Mouse (Mus musculus): ENCODE measurements around the gene Hypk. TPM values are rescaled to one million over a fixed set of nuclear protein-coding genes. Genes with fewer than 3 reads are reported as not detected.

Gene Hypk
- 10 to 100 TPM; 13.9 to 16.1 TPM for total RNA-seq (2021)

GRCm38 (mm10) chr2:121452990-121453389 is at the start of gene Hypk:
TSS of gene Hypk (plus strand) at chr2:121453290.
- DNase-seq (ENCODE audit: low spot score in 2 of 2): peak in 1 of 2 experiments; percentile 39
- intact Hi-C loops (cut with DNase I): no loop called here

- intact Hi-C loops (cut with DNase I): no loop called here
- no peak for DNase-seq (ENCODE audit: low spot score in 2 of 2)
Measured at GRCm38 (mm10) chr2:121403296-121403695, 49.8 kb upstream of the Hypk start.

GRCm38 (mm10) chr2:121408160-121408559 is 44.9 kb upstream of the Hypk start:
- DNase-seq (ENCODE audit: low spot score in 2 of 2): peak in 1 of 2 experiments; percentile 7
- intact Hi-C loops (cut with DNase I): no loop called here

- intact Hi-C loops (cut with DNase I): no loop called here
- no peak for DNase-seq (ENCODE audit: low spot score in 2 of 2)
Measured at GRCm38 (mm10) chr2:121412843-121413386, 40.2 kb upstream of the Hypk start.

- intact Hi-C loops (cut with DNase I): no loop called here
Measured at GRCm38 (mm10) chr2:121413387-121414042, 39.6 kb upstream of the Hypk start, which contains the start of the genes Pdia3 and Catsper2. TSS of gene Pdia3 (plus strand) at chr2:121413775. TSS of gene Catsper2 (minus strand) at chr2:121413792.

GRCm38 (mm10) chr2:121414139-121414685 is 38.9 kb upstream of the Hypk start:
- DNase-seq (ENCODE audit: low spot score in 2 of 2): no peak
- intact Hi-C loops (cut with DNase I): no loop called here

More at GRCm38 (mm10) chr2:121413387-121414042, 39.6 kb upstream of the Hypk start, which contains the start of the genes Pdia3 and Catsper2:
- peak; percentile 96 for DNase-seq (ENCODE audit: low spot score in 2 of 2)

- no peak for DNase-seq (ENCODE audit: low spot score in 2 of 2)
- intact Hi-C loops (cut with DNase I): no loop called here
Measured at GRCm38 (mm10) chr2:121415103-121415502, 38.0 kb upstream of the Hypk start.

- intact Hi-C loops (cut with DNase I): no loop called here
- peak; percentile 29 to 52 for DNase-seq (ENCODE audit: low spot score in 2 of 2)
Measured at GRCm38 (mm10) chr2:121415591-121415990, 37.5 kb upstream of the Hypk start.

GRCm38 (mm10) chr2:121416356-121416755 is 36.7 kb upstream of the Hypk start:
- intact Hi-C loops (cut with DNase I): no loop called here
- no peak for DNase-seq (ENCODE audit: low spot score in 2 of 2)

GRCm38 (mm10) chr2:121418476-121418875 is 34.6 kb upstream of the Hypk start:
- DNase-seq (ENCODE audit: low spot score in 2 of 2): no peak
- intact Hi-C loops (cut with DNase I): no loop called here

- intact Hi-C loops (cut with DNase I): no loop called here
- no peak for DNase-seq (ENCODE audit: low spot score in 2 of 2)
Measured at GRCm38 (mm10) chr2:121423166-121423565, 29.9 kb upstream of the Hypk start.

GRCm38 (mm10) chr2:121425890-121426289 is 27.2 kb upstream of the Hypk start:
- intact Hi-C loops (cut with DNase I): no loop called here
- DNase-seq (ENCODE audit: low spot score in 2 of 2): no peak

- intact Hi-C loops (cut with DNase I): no loop called here
- no peak for DNase-seq (ENCODE audit: low spot score in 2 of 2)
Measured at GRCm38 (mm10) chr2:121434854-121435253, 18.2 kb upstream of the Hypk start.

- DNase-seq (ENCODE audit: low spot score in 2 of 2): no peak
- intact Hi-C loops (cut with DNase I): no loop called here
Measured at GRCm38 (mm10) chr2:121439746-121440145, 13.3 kb upstream of the Hypk start.

GRCm38 (mm10) chr2:121440834-121441605 is 12.1 kb upstream of the Hypk start:
- intact Hi-C loops (cut with DNase I): no loop called here
- no peak for DNase-seq (ENCODE audit: low spot score in 2 of 2)

- intact Hi-C loops (cut with DNase I): no loop called here
- no peak for DNase-seq (ENCODE audit: low spot score in 2 of 2)
Measured at GRCm38 (mm10) chr2:121441800-121442199, 11.3 kb upstream of the Hypk start.

GRCm38 (mm10) chr2:121442259-121443067 is 10.6 kb upstream of the Hypk start:
- intact Hi-C loops (cut with DNase I): no loop called here
- DNase-seq (ENCODE audit: low spot score in 2 of 2): no peak

- DNase-seq (ENCODE audit: low spot score in 2 of 2): no peak
- intact Hi-C loops (cut with DNase I): no loop called here
Measured at GRCm38 (mm10) chr2:121443068-121443349, 10.1 kb upstream of the Hypk start.

- intact Hi-C loops (cut with DNase I): no loop called here
Measured at GRCm38 (mm10) chr2:121444178-121444577, 8.9 kb upstream of the Hypk start, which contains the start of gene Ell3. TSS of gene Ell3 (minus strand) at chr2:121444278.

GRCm38 (mm10) chr2:121445117-121445516 is 8.0 kb upstream of the Hypk start:
- intact Hi-C loops (cut with DNase I): no loop called here
- no peak for DNase-seq (ENCODE audit: low spot score in 2 of 2)

More at GRCm38 (mm10) chr2:121444178-121444577, 8.9 kb upstream of the Hypk start, which contains the start of gene Ell3:
- DNase-seq (ENCODE audit: low spot score in 2 of 2): no peak
